Mouse (Mus musculus): ENCODE results near the gene Bsph1. TPM values are rescaled to one million over a fixed set of nuclear protein-coding genes. Genes with fewer than 3 reads are reported as not detected.
"Not testable (repeated sequence)": the region's sequence is repeated elsewhere in the genome, so short reads cannot be mapped to it uniquely, and the experiment has no call there.

Gene Bsph1
- 14.0 and 19.7 TPM in 2 replicates for polyA plus RNA-seq (2012; rRNA removed)

DNA sequence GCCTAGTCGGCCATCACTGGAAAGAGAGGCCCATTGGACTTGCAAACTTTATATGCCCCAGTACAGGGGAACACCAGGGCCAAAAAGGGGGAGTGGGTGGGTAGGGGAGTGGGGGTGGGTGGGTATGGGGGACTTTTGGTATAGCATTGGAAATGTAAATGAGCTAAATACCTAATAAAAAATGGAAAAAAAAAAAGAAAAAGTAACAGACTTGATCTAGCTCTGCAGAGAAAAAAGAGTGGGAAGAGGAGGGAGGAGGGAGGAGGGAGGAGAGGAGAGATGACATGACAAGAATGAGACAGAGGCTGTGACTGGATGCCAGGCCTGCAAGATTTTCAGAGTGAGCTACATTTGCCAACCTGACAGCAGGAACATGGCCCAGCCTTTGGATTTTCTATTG lies at the start of gene Bsph1:
TSS of gene Bsph1 (plus strand) at position 301 of the 400 bp plus-strand sequence.
- DNase-seq (ENCODE audit: low read depth): not testable (repeated sequence)

GRCm38 (mm10) chr7:13511539-13511938 lies 60.9 kb downstream of the Bsph1 start:
- DNase-seq (ENCODE audit: low read depth): no peak

Other genes starting within 250 kb of the Bsph1 start
- gene Vmn1r89, start 237.8 kb upstream of the Bsph1 start, polyA plus RNA-seq (2012; rRNA removed): not detected in 2 replicates
- 7.0 and 7.8 TPM in 2 replicates for gene Lig1, start 173.6 kb upstream of the Bsph1 start, polyA plus RNA-seq (2012; rRNA removed)
- 3.8 and 4.5 TPM in 2 replicates for gene Zswim9, start 172.1 kb upstream of the Bsph1 start, polyA plus RNA-seq (2012; rRNA removed)
- 0.62 and 1.1 TPM in 2 replicates for gene Pla2g4c, start 126.2 kb upstream of the Bsph1 start, polyA plus RNA-seq (2012; rRNA removed)
- gene Cabp5, start 52.7 kb upstream of the Bsph1 start, polyA plus RNA-seq (2012; rRNA removed): not detected in 2 replicates
- 82.9 and 139 TPM in 2 replicates for gene Bsph2, start 120.2 kb downstream of the Bsph1 start, polyA plus RNA-seq (2012; rRNA removed)
- gene Sult2a5, start 173.1 kb downstream of the Bsph1 start, polyA plus RNA-seq (2012; rRNA removed): 0.11 TPM in 1 of 2 replicates, not detected in the other

Data from gonadal fat pad, adult 2 months (tissue).